Mouse (Mus musculus) bone marrow, adult 2 months (tissue): ENCODE data around the gene Mrpl55. TPM values are rescaled to one million over a fixed set of nuclear protein-coding genes. Genes with fewer than 3 reads are reported as not detected.

Source experiments
- H3K27ac ChIP-seq: fragments of 200-500 bp; 2 replicates; pipeline ENCODE4 v1.5.1; 2012; ENCODE audit warnings: low read depth, mild to moderate bottlenecking, control low read depth, inconsistent platforms, low read length; ENCODE audit not compliant: control insufficient read depth, poor library complexity, insufficient read depth
- H3K4me1 ChIP-seq: fragments of 200-500 bp; 2 replicates; pipeline ENCODE4 v1.6.1; 2011; ENCODE audit warnings: low read length; ENCODE audit not compliant: control insufficient read depth, insufficient read depth
- H3K4me3 ChIP-seq: fragments of 200-500 bp; replicated peaks from 2 replicates; pipeline ENCODE3; 2011; ENCODE audit warnings: mild to moderate bottlenecking, low read depth, low read length, control low read depth; ENCODE audit not compliant: control insufficient read depth
- CTCF ChIP-seq: fragments of 200-500 bp; IDR thresholded peaks from 2 replicates; pipeline ENCODE4 v1.5.1; 2011; ENCODE audit warnings: low read length, control low read depth; ENCODE audit not compliant: control insufficient read depth, insufficient read depth
- POLR2A ChIP-seq: fragments of 200-500 bp; IDR thresholded peaks from 2 replicates; pipeline ENCODE4 v1.6.1; 2011; ENCODE audit warnings: low read depth, mild to moderate bottlenecking, control low read depth, low read length, borderline replicate concordance; ENCODE audit not compliant: control insufficient read depth
- WGBS: fragments of 180-500 bp; shearing (Covaris S2); methylation state at CpG from one replicate; pipeline ENCODE4 v1.1.7; 2018; 5-methylcytosine and 5-hydroxymethylcytosine counted together
- polyA plus RNA-seq: library from polyadenylated mRNA; stranded (reverse); fragments of >200 nt; gene quantifications from 2 replicates; pipeline ENCODE4 v1.2.4, GENCODE M21; 2011; ENCODE audit warnings: low replicate concordance; ENCODE audit not compliant: missing spikeins, insufficient read depth, insufficient read length

Gene Mrpl55
- polyA plus RNA-seq, 1 experiment = 28.0 TPM

DNA sequence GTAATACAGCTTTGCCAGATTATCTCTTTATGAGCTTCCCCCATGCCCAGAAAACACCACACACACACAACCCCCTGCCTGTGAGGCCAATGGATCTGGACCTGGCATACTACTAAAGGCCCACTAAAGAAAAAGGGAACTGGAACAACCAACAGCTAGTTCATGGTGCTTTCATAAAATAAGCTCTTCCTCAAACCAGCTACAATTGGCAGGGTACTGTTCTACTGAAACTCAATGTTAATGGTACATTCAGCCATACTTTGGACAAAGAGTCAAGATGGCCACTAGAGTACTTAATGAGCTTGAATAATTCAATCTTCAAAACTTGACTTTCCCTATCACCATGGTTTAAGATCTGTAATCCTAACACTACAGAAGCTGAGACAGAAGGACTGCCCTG is 19.3 kb downstream of the Mrpl55 start:
- no peak for TF ChIP-seq CTCF
- Histone ChIP-seq H3K4me1 (peaks cover 10% of the 10 kb centered on the region), H3K4me3 (no peak overlapping the region), H3K27ac (no peak overlapping the region)

DNA sequence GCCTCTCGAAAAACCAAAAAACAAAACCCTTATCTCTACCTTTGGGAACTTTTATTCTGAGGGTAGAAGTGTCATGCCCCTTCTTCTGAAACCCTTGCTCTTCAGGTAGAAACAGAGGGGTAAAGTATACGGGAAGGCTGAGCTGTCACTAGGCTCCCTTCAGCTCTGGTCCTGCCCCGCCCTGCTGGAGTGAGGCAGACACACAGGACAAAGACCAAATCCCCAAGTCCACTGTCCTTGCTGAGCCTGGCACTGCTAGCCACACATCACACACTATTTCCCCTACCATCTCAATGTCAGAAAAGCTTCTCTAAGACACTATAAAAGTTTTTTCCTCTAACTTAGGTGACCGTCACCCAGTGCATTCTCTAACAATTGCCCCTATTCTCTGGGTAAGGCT is 20.0 kb downstream of the Mrpl55 start:
- H3K4me1 ChIP-seq = peaks cover 10% of the 10 kb centered on the region
- no peak overlapping the region for H3K4me3 ChIP-seq
- 72% methylated on average over 4 of the region's 4 CpGs for WGBS
- TF ChIP-seq CTCF (no peak), POLR2A (no peak)
- H3K27ac ChIP-seq = no peak overlapping the region

DNA sequence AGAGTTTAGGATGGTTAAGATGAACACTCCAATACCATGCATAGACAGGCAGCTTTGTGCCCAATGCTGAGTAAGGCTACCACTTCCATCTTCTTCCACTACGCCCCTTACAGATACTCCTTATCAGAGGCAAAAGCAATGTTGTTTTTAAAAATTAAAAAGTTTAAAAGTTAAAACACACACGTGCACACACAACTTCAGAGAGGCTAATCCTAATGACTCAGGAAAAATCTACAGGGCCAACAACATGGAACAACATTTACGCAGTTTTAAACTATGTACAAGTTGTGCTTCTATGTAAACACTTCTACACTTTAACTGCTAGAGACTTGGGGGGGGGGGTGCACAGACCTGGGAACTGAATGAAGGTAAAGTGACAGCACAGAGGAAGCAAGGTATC is 21.7 kb downstream of the Mrpl55 start:
- H3K4me1 ChIP-seq = peaks cover 12% of the 10 kb centered on the region
- TF ChIP-seq POLR2A (no peak), CTCF (no peak)
- no peak overlapping the region for H3K27ac ChIP-seq
- H3K4me3 ChIP-seq = no peak overlapping the region
- WGBS = 62% methylated on average over 3 of the region's 3 CpGs

DNA sequence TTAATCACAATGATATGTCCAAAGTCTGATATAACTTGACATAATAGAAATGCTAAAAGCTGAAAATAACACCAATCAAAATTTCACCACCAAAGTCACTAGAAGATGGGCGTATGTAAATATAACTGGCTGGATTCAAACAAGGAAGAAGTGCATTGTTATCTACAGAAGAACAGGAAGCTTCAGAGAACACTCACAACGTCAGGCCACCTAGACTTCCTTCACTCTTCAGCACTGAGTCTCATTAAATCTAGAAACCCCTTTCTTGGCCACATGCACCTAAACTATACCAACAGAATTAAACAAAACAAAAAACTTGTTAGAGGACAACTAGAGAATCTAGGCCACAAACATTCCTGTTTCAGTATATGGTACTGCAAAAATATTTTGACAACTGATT is 22.2 kb downstream of the Mrpl55 start:
- Histone ChIP-seq H3K4me1 (peaks cover 13% of the 10 kb centered on the region), H3K27ac (no peak overlapping the region), H3K4me3 (no peak overlapping the region)
- TF ChIP-seq POLR2A = no peak
- 5% methylated on average over 2 of the region's 2 CpGs for WGBS

DNA sequence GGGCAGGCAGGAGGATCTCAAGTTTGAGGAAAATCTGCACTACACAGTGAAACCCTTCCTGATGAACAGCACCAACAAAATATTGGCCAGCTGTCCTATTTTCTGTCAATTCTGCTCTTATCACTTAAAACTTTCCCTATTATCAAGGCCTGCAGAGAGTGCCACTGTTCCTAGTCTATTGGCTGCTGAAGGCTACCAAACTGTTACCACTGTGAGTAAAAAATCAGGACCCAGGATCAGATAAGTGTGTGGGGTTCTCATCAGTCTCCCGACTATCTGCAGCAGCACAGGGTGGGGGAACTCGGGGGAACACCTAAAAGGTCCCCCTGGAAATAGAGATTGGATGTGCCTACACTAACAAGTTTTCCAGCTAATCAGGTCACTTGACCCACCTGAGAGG is 22.9 kb downstream of the Mrpl55 start:
- Histone ChIP-seq H3K27ac (no peak overlapping the region), H3K4me1 (peaks cover 13% of the 10 kb centered on the region), H3K4me3 (no peak overlapping the region)
- TF ChIP-seq POLR2A (no peak), CTCF (no peak)
- WGBS = 36% methylated on average over 2 of the region's 2 CpGs

DNA sequence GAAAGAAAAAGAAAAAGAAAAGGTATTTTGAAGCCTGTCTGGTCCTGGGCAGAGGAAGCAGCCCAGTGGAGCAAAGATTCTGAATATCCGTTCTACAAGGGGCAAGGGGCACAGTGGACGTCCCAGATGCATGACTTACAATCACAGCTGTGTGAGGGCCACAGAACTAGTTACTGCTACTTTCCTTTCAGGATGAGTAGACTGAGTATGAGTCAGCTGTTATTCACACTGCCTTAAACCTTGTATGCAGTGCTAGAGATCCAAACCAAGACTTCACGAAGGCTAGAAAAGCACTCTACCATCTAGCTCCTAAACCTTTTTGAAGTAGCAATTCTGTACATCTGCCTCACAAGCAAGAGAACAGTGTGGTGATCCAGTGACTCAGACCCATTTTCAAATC is 24.0 kb downstream of the Mrpl55 start:
- peak overlapping the region; percentile 49 for H3K4me3 ChIP-seq
- no peak overlapping the region for H3K27ac ChIP-seq
- 22% methylated on average over 3 of the region's 3 CpGs for whole genome bisulfite sequencing
- no peak for TF ChIP-seq POLR2A
- TF ChIP-seq CTCF = no peak
- H3K4me1 ChIP-seq = peaks cover 11% of the 10 kb centered on the region

DNA sequence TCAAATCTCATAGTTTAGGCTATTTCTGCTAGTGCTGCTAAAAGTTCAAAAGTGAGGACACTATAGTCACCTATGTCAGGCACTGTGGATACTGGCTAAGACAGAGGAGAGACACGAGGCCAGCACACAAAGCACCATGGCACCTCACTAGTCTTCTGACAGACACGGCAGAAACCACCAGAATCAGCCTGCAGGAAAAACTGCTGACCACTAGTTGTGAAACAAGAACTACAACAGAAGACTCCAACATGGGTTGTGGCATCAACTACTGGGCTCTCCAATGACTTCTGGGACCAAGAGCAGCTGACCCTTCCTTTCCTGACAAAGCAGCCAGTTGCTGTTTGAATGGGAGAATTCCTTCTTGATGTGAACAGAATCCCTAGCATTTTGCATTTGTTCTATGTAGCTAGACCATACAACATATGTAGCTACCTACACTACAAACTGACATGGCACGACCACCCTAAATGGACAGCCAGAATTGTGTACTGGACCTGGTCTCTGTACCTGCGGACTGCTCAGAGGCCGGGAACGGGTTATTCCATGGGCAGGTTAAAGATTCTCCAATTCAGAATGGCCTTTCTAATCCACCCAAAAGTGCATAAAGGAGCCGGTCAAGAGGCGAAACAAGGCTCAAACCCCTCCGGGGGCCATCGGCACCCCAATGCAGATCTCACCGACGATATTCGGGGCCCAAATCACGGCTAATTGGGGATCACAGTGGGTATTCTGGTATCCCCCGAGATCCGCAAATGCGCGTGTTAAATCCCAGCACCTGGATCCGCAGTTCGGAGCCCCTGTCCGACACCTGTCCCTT is 24.7 kb downstream of the Mrpl55 start:
- H3K27ac ChIP-seq = peak overlapping the region; percentile 99
- H3K4me1 ChIP-seq = peaks cover 10% of the 10 kb centered on the region; the same call in 1 of the 2 replicates
- 1% methylated on average over 21 of the region's 21 CpGs for WGBS
- H3K4me3 ChIP-seq = peak overlapping the region; percentile 85
- TF ChIP-seq CTCF (no peak), POLR2A (no peak)

DNA sequence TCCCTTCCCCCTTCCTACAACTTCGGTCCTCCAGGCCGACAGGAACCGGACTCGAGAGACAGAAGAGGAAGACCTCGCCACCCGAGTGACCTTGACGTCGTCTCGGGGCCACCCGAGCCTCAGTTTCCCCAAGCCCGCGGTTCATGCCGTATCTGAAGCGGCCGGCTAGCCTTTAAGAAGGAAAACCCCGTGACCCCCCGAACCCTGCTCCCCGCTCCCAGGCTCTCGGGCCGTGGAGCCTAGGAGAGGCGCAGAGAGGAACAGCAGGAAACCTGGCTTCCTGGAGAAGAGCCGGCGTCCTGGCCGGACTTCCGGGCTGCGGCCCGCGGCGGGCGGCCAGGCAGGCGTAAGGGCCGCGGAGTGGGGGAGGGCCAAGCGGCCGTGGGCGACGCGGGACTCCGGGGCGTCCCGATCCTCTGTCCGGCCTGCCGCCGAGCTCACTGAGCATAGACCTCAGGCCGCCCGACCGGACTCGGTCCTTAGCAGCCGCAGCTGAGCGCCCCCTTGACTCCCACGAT is 25.4 kb downstream of the Mrpl55 start:
- TF ChIP-seq POLR2A = no peak
- no peak for TF ChIP-seq CTCF
- H3K4me1 ChIP-seq = peaks cover 8% of the 10 kb centered on the region; the same call in 1 of the 2 replicates
- peak overlapping the region; percentile 99 for H3K27ac ChIP-seq
- 0% methylated on average over 51 of the region's 51 CpGs for WGBS
- H3K4me3 ChIP-seq = peak overlapping the region; percentile 85
